In the genomic region with DNA sequence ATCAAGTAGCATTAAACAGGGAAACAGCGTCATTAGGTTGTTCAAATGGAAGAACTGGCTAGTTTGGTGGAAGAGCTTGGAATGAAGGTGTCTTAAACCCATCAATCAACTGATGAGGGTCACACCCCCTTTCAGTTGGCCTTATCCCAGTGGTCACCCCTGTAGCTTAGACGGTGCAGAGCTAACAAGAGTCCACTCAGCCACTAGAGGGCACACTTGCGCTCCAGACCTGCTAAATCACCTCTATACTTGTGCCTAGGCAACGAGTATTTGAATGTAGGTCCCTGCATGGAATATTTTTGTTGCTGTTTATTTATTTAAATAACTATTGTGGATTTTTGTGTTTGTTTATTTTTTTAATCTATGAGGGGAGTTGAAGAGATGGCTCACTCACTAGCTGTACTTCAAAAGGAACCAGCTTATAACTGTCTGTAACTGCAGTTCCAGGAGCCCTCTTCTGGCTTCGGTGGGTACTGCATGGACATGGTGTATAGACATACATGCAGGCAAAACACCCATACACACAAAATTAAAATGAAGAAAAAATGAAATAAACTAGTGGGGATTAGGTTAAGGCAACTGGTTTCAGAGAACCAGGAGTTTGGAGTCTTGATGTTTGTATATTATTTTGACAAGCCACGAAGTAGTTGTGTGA, we compare ENCODE assay signal across 9 mouse cellular contexts. TPM values are rescaled to one million over a fixed set of nuclear protein-coding genes. Genes with fewer than 3 reads are reported as not detected.
DNase-seq lines count a peak whose midpoint lies in the region; ATAC-seq and TF ChIP-seq lines count a peak whose summit lies in the region.
"Had no signal": no experiment of that assay in that cellular context is flagged by ENCODE, and none has a peak within 500 bp of the region (broad histone marks: within the 10 kb centered on the region; RNA-seq: fewer than 3 reads in every experiment).

No protein-coding gene starts in this region.

- WGBS in heart, postnatal 0 days, result 75% methylated on average over 6 of the region's 6 CpGs

- no peak overlapping the region for H3K9ac ChIP-seq in heart, postnatal 0 days (replicated peaks; ENCODE audit: low read depth, low read length)
- H3K9ac ChIP-seq: limb, embryonic 15.5 days had no signal

- ATAC-seq in heart, postnatal 0 days (ENCODE audit: insufficient read depth, low read depth), result no peak; the same call in 1 of the 2 replicates

- H3K4me2 ChIP-seq in heart, postnatal 0 days (ENCODE audit: low read depth, low read length), result no peak overlapping the region
- H3K4me2 ChIP-seq: limb, embryonic 15.5 days had no signal

- TF ChIP-seq CTCF in heart, postnatal 0 days (IDR thresholded peaks at IDR 0.05; ENCODE audit: low read depth), result peak; percentile 48

- H3K36me3 ChIP-seq in heart, postnatal 0 days (replicated peaks; ENCODE audit: control insufficient read depth, insufficient read depth, low read length), result no peaks in the 10 kb centered on the region

- no peak overlapping the region for H3K4me3 ChIP-seq in heart, postnatal 0 days (ENCODE audit: low read depth, low read length)
- H3K4me3 ChIP-seq: limb, embryonic 15.5 days had no signal

- intact Hi-C loops in left cerebral cortex, postnatal 4 days (cut with DNase I), result no loop called here

- H3K27me3 ChIP-seq in heart, postnatal 0 days (ENCODE audit: control insufficient read depth, insufficient read depth, low read length), result no peaks in the 10 kb centered on the region
- H3K27me3 ChIP-seq: limb, embryonic 15.5 days had no signal

- peak; percentile 42 for DNase-seq in heart, postnatal 0 days (ENCODE audit: low spot score)
- no peak for DNase-seq in heart, adult 11 months
- DNase-seq in 416B (ENCODE audit: low read depth) (peak; percentile 79), NIH3T3 (ENCODE audit: low read depth) (peak; percentile 81)
- DNase-seq in embryo, embryonic 10.5 days (ENCODE audit: low spot score), result peak; percentile 64
- peak; percentile 74 for DNase-seq in left cerebral cortex, postnatal 4 days
- DNase-seq in natural killer cell, adult 2 months (ENCODE audit: low spot score in 2 of 2), result peak; percentile 12 to 47
- peak; percentile 95 for DNase-seq in thymus, postnatal 4 days

- no peak for TF ChIP-seq EP300 in heart, postnatal 0 days (IDR thresholded peaks at IDR 0.05; ENCODE audit: low read depth)

- peaks cover 15% of the 10 kb centered on the region; the same call in 1 of the 2 replicates for H3K9me3 ChIP-seq in heart, postnatal 0 days (replicated peaks; ENCODE audit: control insufficient read depth, low read length)
- H3K9me3 ChIP-seq: limb, embryonic 15.5 days had no signal

- no peaks in the 10 kb centered on the region for H3K4me1 ChIP-seq in heart, postnatal 0 days (ENCODE audit: control insufficient read depth, insufficient read depth)
- H3K4me1 ChIP-seq: limb, embryonic 15.5 days had no signal

- H3K27ac ChIP-seq in heart, postnatal 0 days (ENCODE audit: low read depth), result no peak overlapping the region
- H3K27ac ChIP-seq: limb, embryonic 15.5 days had no signal

RNA-seq across cellular contexts. Expression of a gene that starts 52.2 kb away (rescaled TPM):
- 81.1 and 85.9 TPM in 2 replicates for total RNA-seq in heart, postnatal 0 days (2014; rRNA removed; ENCODE audit: low replicate concordance)
- 52.9 and 62.6 TPM in 2 replicates for polyA plus RNA-seq in heart, postnatal 0 days (2015; fragmentation: Nextera tagmentation; extraction: Ambion mirVana)
- 10 to 100 TPM; 19.0 to 24.7 TPM for total RNA-seq in left cerebral cortex, postnatal 4 days (2021)
